Mouse (Mus musculus): ENCODE measurements around the gene Dtx3.

DNA sequence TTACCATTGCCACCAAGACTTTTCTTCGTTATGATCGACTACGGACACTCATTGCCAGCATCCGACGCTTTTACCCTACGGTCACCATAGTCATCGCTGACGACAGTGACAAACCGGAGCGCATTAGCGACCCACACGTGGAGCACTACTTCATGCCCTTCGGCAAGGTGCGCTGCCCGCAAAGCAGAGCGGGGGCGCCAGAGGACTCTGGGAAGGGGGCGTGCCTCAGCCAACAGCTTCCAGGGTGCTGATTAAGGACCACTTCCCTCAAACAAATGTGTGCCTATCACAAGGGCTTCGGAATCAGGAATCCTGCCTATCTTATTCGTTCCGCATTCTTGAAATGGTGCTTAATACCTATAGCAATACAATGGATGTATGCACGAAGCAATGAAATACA, 25.5 kb downstream of the Dtx3 start:
- TF ChIP-seq POLR2A (IDR thresholded peaks at IDR 0.05; ENCODE audit: low read depth, low read length) (no peak), CTCF (conservative IDR thresholded peaks at IDR 0.05; ENCODE audit: insufficient read depth, insufficient read length, low read depth, low read length) (no peak)

All from kidney, adult 2 months (tissue).